Mouse (Mus musculus) CH12.LX (cell line): Measurements from ENCODE around the gene Cdyl2.

ENCODE experiments used
- JUN ChIP-seq: IDR thresholded peaks from 2 replicates; pipeline ENCODE4 v1.6.1; 2011; ENCODE audit warnings: low read depth, mild to moderate bottlenecking, low read length, improper control_type of control experiment, moderate library complexity; ENCODE audit not compliant: insufficient read depth
- POLR2A ChIP-seq: IDR thresholded peaks from 2 replicates; pipeline ENCODE4 v1.6.1; 2011; ENCODE audit warnings: low read depth, mild to moderate bottlenecking, improper control_type of control experiment, low read length
- TCF12 ChIP-seq: IDR thresholded peaks from 2 replicates; pipeline ENCODE4 v1.6.1; 2014; ENCODE audit warnings: low read depth, mild to moderate bottlenecking, inconsistent platforms, low read length, improper control_type of control experiment

DNA sequence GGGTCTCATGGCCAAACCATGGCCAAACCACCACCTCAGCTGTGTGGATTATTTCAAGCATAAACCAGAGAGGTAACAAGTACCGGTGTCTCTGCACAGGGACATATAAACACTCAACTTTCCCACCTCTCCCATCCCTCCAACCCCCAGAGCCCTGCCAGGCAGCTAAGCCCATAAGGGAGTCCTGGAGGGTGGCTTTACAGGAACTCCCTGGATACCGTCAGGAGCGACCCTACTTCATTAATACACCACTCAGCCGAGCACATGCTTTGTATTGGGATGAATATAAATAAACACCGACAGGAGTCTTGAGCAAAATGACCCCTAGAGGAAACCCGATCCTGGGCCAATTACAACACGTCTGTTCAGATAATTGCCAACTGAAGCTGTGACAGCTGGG lies 194.0 kb downstream of the Cdyl2 start:
- no peak for TF ChIP-seq POLR2A
- no peak for TF ChIP-seq TCF12
- no peak for TF ChIP-seq JUN
